In the genomic region with DNA sequence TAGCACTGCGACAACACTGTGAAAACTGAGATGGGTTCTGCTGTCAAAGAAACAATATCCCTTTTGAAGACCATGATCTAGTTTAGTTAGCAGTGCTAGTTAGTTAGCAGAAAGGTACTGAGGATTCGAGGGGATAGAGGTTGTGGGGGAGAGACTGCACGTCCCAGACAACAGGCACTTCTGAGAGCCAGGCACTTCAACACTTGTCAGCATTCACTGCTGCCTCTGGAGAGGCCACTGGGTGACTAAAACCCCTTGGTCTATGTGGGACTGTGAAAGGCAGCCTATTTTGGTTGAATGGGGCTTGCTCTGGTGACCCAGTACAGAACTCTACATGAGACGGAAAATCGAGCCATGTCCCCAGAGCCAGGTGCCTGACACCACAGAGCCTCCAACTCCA, we compare ENCODE assay signal across 22 mouse cellular contexts. TPM values are rescaled to one million over a fixed set of nuclear protein-coding genes. Genes with fewer than 3 reads are reported as not detected.
"Had no signal": no experiment of that assay in that cellular context is flagged by ENCODE, and none has a peak within 500 bp of the region (broad histone marks: within the 10 kb centered on the region; RNA-seq: fewer than 3 reads in every experiment).

No protein-coding gene starts in this region.

- ATAC-seq: midbrain, embryonic 16.5 days had no signal

- H3K4me2 ChIP-seq: lung, embryonic 14.5 days; midbrain, embryonic 12.5 days; neural tube, embryonic 13.5 days; neural tube, embryonic 15.5 days had no signal

- H3K27me3 ChIP-seq: midbrain, embryonic 12.5 days; neural tube, embryonic 13.5 days; neural tube, embryonic 15.5 days had no signal

- H3K4me1 ChIP-seq: midbrain, embryonic 10.5 days; midbrain, embryonic 12.5 days; neural tube, embryonic 13.5 days; neural tube, embryonic 15.5 days had no signal

- H3K4me3 ChIP-seq: midbrain, embryonic 10.5 days; midbrain, embryonic 12.5 days; myocyte; neural tube, embryonic 13.5 days; neural tube, embryonic 15.5 days had no signal

- H3K9ac ChIP-seq: lung, embryonic 14.5 days; midbrain, embryonic 12.5 days; neural tube, embryonic 13.5 days; neural tube, embryonic 15.5 days had no signal

- H3K9me3 ChIP-seq: midbrain, embryonic 10.5 days; midbrain, embryonic 12.5 days; neural tube, embryonic 13.5 days; neural tube, embryonic 15.5 days had no signal

- H3K27ac ChIP-seq: midbrain, embryonic 10.5 days; midbrain, embryonic 12.5 days; neural tube, embryonic 13.5 days; neural tube, embryonic 15.5 days had no signal

- DNase-seq: lung, adult 18-20 months; lung, embryonic 14.5 days; lung, postnatal 10 days; lung, postnatal 4 days; midbrain, embryonic 14.5 days; retina, postnatal 1 day; right cerebral cortex, adult 18-20 months; right cerebral cortex, postnatal 25 days; right cerebral cortex, postnatal 4 days; spleen, adult 18-20 months; thymus, adult 18-20 months; thymus, postnatal 14 days; thymus, postnatal 36 days had no signal

RNA-seq across cellular contexts. Expression of a gene that starts 39.7 kb away (rescaled TPM):
- total RNA-seq: megakaryocyte, adult 5-6 weeks; megakaryocyte-erythroid progenitor cell, adult 5-6 weeks had no signal
- polyA plus RNA-seq: lung, embryonic 14.5 days; stomach, embryonic 14.5 days had no signal
